Mouse (Mus musculus) midbrain, embryonic 13.5 days (tissue): ENCODE results near the gene Cysltr2. TPM values are rescaled to one million over a fixed set of nuclear protein-coding genes. Genes with fewer than 3 reads are reported as not detected.
A peak's percentile ranks its signal among the peaks of the same experiment; 100 is the strongest.

Experiments used
- ATAC-seq: fragments of 200-750 bp; cut with Nextera tagmentation; 2 replicates; pipeline ENCODE4 v1.8.0; 2017; ENCODE audit warnings: mild to moderate bottlenecking, moderate TSS enrichment, moderate library complexity
- H3K27ac ChIP-seq: fragments of 300-500 bp; sonication (generic); 2 replicates; pipeline ENCODE4 v1.5.1; 2015; ENCODE audit warnings: inconsistent platforms, mild to moderate bottlenecking, moderate library complexity
- H3K27me3 ChIP-seq: fragments of 300-500 bp; sonication (generic); 2 replicates; pipeline ENCODE4 v1.6.1; 2015; ENCODE audit warnings: mild to moderate bottlenecking, inconsistent platforms
- H3K36me3 ChIP-seq: fragments of 300-500 bp; sonication (generic); 2 replicates; pipeline ENCODE4 v1.6.1; 2015; ENCODE audit warnings: mild to moderate bottlenecking, inconsistent platforms
- H3K4me1 ChIP-seq: fragments of 300-500 bp; sonication (generic); replicated peaks from 2 replicates; pipeline ENCODE4 v1.6.1; 2015; ENCODE audit warnings: inconsistent platforms
- H3K4me2 ChIP-seq: fragments of 300-500 bp; sonication (generic); replicated peaks from 2 replicates; pipeline ENCODE4 v1.6.1; 2015; ENCODE audit warnings: moderate library complexity, mild to moderate bottlenecking, inconsistent platforms
- H3K4me3 ChIP-seq: fragments of 300-500 bp; sonication (generic); replicated peaks from 2 replicates; pipeline ENCODE4 v1.5.1; 2015; ENCODE audit warnings: mild to moderate bottlenecking, inconsistent platforms
- H3K9ac ChIP-seq: fragments of 300-500 bp; sonication (generic); replicated peaks from 2 replicates; pipeline ENCODE4 v1.6.1; 2015; ENCODE audit warnings: mild to moderate bottlenecking, inconsistent platforms
- H3K9me3 ChIP-seq: fragments of 300-500 bp; sonication (generic); 2 replicates; pipeline ENCODE4 v1.6.1; 2016; ENCODE audit warnings: mild to moderate bottlenecking, inconsistent platforms
- WGBS: fragments of 180-500 bp; shearing (Covaris S2); methylation state at CpG from one replicate; pipeline ENCODE4 v1.1.7; 2015; 5-methylcytosine and 5-hydroxymethylcytosine counted together
- polyA plus RNA-seq: library from polyadenylated mRNA; unstranded; fragments of >200 nt; fragmentation: Nextera tagmentation; extraction: Ambion mirVana; gene quantifications from 2 replicates; pipeline ENCODE4 v1.2.1, GENCODE M21; 2015

The Cysltr2 gene
- polyA plus RNA-seq, 1 experiment from 2014 or later = not detected

- WGBS = 10% methylated on average over 11 of the region's 11 CpGs
- Histone ChIP-seq H3K4me3 (0 out of 2 replicates have a peak overlapping the region, but pooled peaks have one; percentile 16), H3K4me1 (peaks cover 10% of the 10 kb centered on the region), H3K9ac (0 out of 2 replicates have a peak overlapping the region, but pooled peaks have one; percentile 8), H3K27me3 (no peaks in the 10 kb centered on the region), H3K27ac (peak overlapping the region; percentile 37; the same call in 1 of the 2 replicates), H3K9me3 (no peaks in the 10 kb centered on the region), H3K4me2 (peak overlapping the region; percentile 48), H3K36me3 (no peaks in the 10 kb centered on the region)
- peak; percentile 88 for ATAC-seq
Observed at GRCm38 (mm10) chr14:72983456-72983855, 65.5 kb downstream of the Cysltr2 start.

GRCm38 (mm10) chr14:72982981-72983436 lies 65.9 kb downstream of the Cysltr2 start:
- WGBS = 59% methylated on average over 12 of the region's 12 CpGs
- ATAC-seq = peak; percentile 62
- peaks cover 10% of the 10 kb centered on the region for H3K4me1 ChIP-seq
- H3K36me3 ChIP-seq = no peaks in the 10 kb centered on the region
- H3K9ac ChIP-seq = 0 out of 2 replicates have a peak overlapping the region, but pooled peaks have one; percentile 8
- no peaks in the 10 kb centered on the region for H3K27me3 ChIP-seq
- peak overlapping the region; percentile 48 for H3K4me2 ChIP-seq
- no peaks in the 10 kb centered on the region for H3K9me3 ChIP-seq
- peak overlapping the region; percentile 37; the same call in 1 of the 2 replicates for H3K27ac ChIP-seq
- 0 out of 2 replicates have a peak overlapping the region, but pooled peaks have one; percentile 16 for H3K4me3 ChIP-seq

- no peak overlapping the region for H3K4me2 ChIP-seq
- no peaks in the 10 kb centered on the region for H3K9me3 ChIP-seq
- no peak overlapping the region for H3K4me3 ChIP-seq
- H3K27ac ChIP-seq = no peak overlapping the region
- H3K4me1 ChIP-seq = peaks cover 10% of the 10 kb centered on the region
- H3K36me3 ChIP-seq = no peaks in the 10 kb centered on the region
- WGBS = 74% methylated on average over 3 of the region's 3 CpGs
- no peaks in the 10 kb centered on the region for H3K27me3 ChIP-seq
- no peak overlapping the region for H3K9ac ChIP-seq
- ATAC-seq = no peak
Observed at GRCm38 (mm10) chr14:72980761-72981160, 68.2 kb downstream of the Cysltr2 start.

GRCm38 (mm10) chr14:72980106-72980505 lies 68.8 kb downstream of the Cysltr2 start:
- Histone ChIP-seq H3K4me1 (peaks cover 10% of the 10 kb centered on the region), H3K36me3 (no peaks in the 10 kb centered on the region), H3K4me3 (no peak overlapping the region), H3K9me3 (no peaks in the 10 kb centered on the region), H3K27ac (no peak overlapping the region), H3K9ac (no peak overlapping the region), H3K4me2 (no peak overlapping the region), H3K27me3 (no peaks in the 10 kb centered on the region)
- no peak for ATAC-seq
- WGBS = 97% methylated on average over 29 of the region's 29 CpGs

GRCm38 (mm10) chr14:72976111-72976510 lies 72.8 kb downstream of the Cysltr2 start:
- H3K4me2 ChIP-seq = no peak overlapping the region
- H3K36me3 ChIP-seq = no peaks in the 10 kb centered on the region
- no peak for ATAC-seq
- H3K4me3 ChIP-seq = no peak overlapping the region
- H3K4me1 ChIP-seq = no peaks in the 10 kb centered on the region
- no peak overlapping the region for H3K27ac ChIP-seq
- no peaks in the 10 kb centered on the region for H3K27me3 ChIP-seq
- H3K9me3 ChIP-seq = no peaks in the 10 kb centered on the region
- H3K9ac ChIP-seq = no peak overlapping the region
- 79% methylated on average over 2 of the region's 2 CpGs for WGBS

Other genes with a start within 250 kb of the Cysltr2 start
- 103 and 104 TPM in 2 replicates for gene Rcbtb2, start 73.9 kb upstream of the Cysltr2 start, polyA plus RNA-seq
- gene Lpar6, start 188.8 kb upstream of the Cysltr2 start, polyA plus RNA-seq = 7.4 and 8.6 TPM in 2 replicates